Mouse (Mus musculus) intestine, embryonic 16.5 days (tissue): ENCODE results near the gene Nudt17. TPM values are rescaled to one million over a fixed set of nuclear protein-coding genes. Genes with fewer than 3 reads are reported as not detected.
A peak's percentile ranks its signal among the peaks of the same experiment; 100 is the strongest.
"Not testable (repeated sequence)": the region's sequence is repeated elsewhere in the genome, so short reads cannot be mapped to it uniquely, and the experiment has no call there.

Source experiments
- ATAC-seq: fragments of 200-750 bp; cut with Nextera tagmentation; 2 replicates; pipeline ENCODE4 v1.8.0; 2017; ENCODE audit warnings: moderate TSS enrichment, moderate library complexity
- H3K27ac ChIP-seq: fragments of 300-500 bp; sonication (generic); 2 replicates; pipeline ENCODE4 v1.5.1; 2014; ENCODE audit warnings: mild to moderate bottlenecking, low read length
- H3K27me3 ChIP-seq: fragments of 300-500 bp; sonication (generic); replicated peaks from 2 replicates; pipeline ENCODE4 v1.6.1; 2014; ENCODE audit warnings: low read length, control low read depth, mixed read lengths; ENCODE audit not compliant: control insufficient read depth, insufficient read depth
- H3K36me3 ChIP-seq: fragments of 300-500 bp; sonication (generic); 2 replicates; pipeline ENCODE4 v1.6.1; 2014; ENCODE audit warnings: low read length, control low read depth; ENCODE audit not compliant: control insufficient read depth, insufficient read depth
- H3K4me1 ChIP-seq: fragments of 300-500 bp; sonication (generic); 2 replicates; pipeline ENCODE4 v1.6.1; 2014; ENCODE audit warnings: low read length, control low read depth, mixed read lengths; ENCODE audit not compliant: control insufficient read depth, insufficient read depth
- H3K4me2 ChIP-seq: fragments of 300-500 bp; sonication (generic); 2 replicates; pipeline ENCODE4 v1.6.1; 2014; ENCODE audit warnings: low read depth, low read length, control low read depth
- H3K4me3 ChIP-seq: fragments of 300-500 bp; sonication (generic); 2 replicates; pipeline ENCODE4 v1.5.1; 2014; ENCODE audit warnings: mild to moderate bottlenecking, low read length
- H3K9ac ChIP-seq: fragments of 300-500 bp; sonication (generic); 2 replicates; pipeline ENCODE4 v1.6.1; 2014; ENCODE audit warnings: low read depth, low read length
- H3K9me3 ChIP-seq: fragments of 300-500 bp; sonication (generic); 2 replicates; pipeline ENCODE4 v1.6.1; 2016; ENCODE audit warnings: low read length, control low read depth; ENCODE audit not compliant: control insufficient read depth
- whole genome bisulfite sequencing: fragments of 180-500 bp; shearing (Covaris S2); extraction: QIAGEN DNeasy Blood & Tissue Kit; methylation state at CpG from one replicate; pipeline ENCODE4 v1.1.7; 2014; 5-methylcytosine and 5-hydroxymethylcytosine counted together
- polyA plus RNA-seq: library from polyadenylated mRNA; unstranded; fragments of >200 nt; fragmentation: Nextera tagmentation; extraction: Ambion mirVana; gene quantifications from 2 replicates; pipeline ENCODE4 v1.2.1, GENCODE M21; 2015

Nudt17 gene
- polyA plus RNA-seq, 1 experiment from 2014 or later = 6.2 TPM

DNA sequence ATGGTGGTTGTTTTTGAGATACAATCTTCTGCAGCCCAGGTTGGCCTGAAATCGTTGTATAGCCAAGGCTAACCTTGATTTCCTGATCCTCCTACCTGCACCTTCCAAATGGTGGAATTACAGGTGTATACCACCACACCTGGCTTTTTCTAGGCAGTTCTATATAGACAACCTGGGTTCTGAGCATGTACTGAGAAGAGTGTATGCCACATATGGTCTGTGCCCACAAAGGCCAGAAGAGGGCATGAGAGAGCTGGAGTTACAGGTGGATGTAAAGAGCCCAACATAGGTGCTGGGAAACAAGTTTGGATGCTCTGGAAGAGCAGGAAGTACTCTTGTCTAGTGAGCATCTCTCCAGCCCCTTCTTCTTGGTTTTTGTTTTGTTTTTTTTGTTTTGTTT lies 41.0 kb downstream of the Nudt17 start:
- Histone ChIP-seq H3K36me3 (no peaks in the 10 kb centered on the region), H3K27me3 (peaks cover 5% of the 10 kb centered on the region; the same call in 1 of the 2 replicates), H3K4me3 (no peak overlapping the region), H3K4me1 (peaks cover 8% of the 10 kb centered on the region), H3K27ac (no peak overlapping the region), H3K4me2 (no peak overlapping the region), H3K9me3 (no peaks in the 10 kb centered on the region), H3K9ac (no peak overlapping the region)
- whole genome bisulfite sequencing = 25% methylated on average over 1 of the region's 1 CpGs
- no peak for ATAC-seq

DNA sequence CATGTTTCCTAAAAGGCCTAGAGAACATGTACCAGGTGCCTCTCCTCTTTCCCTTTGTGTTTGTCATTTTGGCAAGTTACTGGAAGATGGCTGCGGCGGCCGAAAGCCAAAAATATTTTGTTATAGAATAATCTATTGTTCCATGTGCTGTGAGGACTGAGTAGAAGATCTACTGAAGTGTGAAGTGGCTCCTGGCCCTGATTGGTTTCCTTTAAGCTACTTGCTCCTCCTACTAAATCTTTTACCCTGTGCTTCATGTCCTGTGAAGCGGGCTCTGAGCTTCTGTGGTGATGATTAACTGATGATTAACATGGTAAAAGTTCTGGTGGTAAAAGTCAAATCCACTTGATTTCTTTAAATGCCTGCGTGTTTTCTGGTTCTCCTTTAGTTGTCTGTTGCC lies 41.4 kb downstream of the Nudt17 start:
- WGBS = 89% methylated on average over 5 of the region's 5 CpGs
- no peaks in the 10 kb centered on the region for H3K9me3 ChIP-seq
- peaks cover 8% of the 10 kb centered on the region for H3K4me1 ChIP-seq
- no peak overlapping the region for H3K27ac ChIP-seq
- H3K9ac ChIP-seq = no peak overlapping the region
- H3K27me3 ChIP-seq = peaks cover 5% of the 10 kb centered on the region; the same call in 1 of the 2 replicates
- H3K4me2 ChIP-seq = no peak overlapping the region
- no peak for ATAC-seq
- no peak overlapping the region for H3K4me3 ChIP-seq
- H3K36me3 ChIP-seq = no peaks in the 10 kb centered on the region

DNA sequence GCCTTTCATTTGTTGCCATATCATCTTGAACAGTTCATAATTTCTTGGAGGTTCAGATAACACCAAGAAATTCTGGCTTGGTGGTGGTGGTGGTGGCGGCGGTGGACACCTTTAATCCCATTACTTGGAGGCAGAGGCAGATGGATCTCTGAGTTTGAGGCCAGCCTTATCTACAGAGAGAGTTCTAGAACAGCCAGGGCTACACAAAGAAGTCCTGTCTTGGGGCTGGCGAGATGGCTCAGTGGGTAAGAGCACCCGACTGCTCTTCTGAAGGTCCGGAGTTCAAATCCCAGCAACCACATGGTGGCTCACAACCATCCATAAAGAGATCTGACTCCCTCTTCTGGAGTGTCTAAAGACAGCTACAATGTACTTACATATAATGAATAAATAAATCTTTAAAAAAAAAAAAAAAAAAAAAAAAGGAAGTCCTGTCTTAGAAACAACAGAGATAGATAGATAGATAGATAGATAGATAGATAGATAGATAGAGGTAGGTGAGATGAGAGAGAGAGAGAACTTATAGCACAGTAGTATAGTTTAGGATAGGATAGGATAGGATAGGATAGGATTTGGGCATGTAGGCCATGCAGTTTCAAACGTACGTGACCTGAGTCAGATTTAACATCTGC lies 42.5 kb downstream of the Nudt17 start:
- H3K27me3 ChIP-seq, ATAC-seq, H3K4me2 ChIP-seq, H3K9me3 ChIP-seq, H3K4me1 ChIP-seq, H3K9ac ChIP-seq, H3K36me3 ChIP-seq, H3K4me3 ChIP-seq, H3K27ac ChIP-seq: not testable (repeated sequence)
- 91% methylated on average over 7 of the region's 7 CpGs for WGBS

DNA sequence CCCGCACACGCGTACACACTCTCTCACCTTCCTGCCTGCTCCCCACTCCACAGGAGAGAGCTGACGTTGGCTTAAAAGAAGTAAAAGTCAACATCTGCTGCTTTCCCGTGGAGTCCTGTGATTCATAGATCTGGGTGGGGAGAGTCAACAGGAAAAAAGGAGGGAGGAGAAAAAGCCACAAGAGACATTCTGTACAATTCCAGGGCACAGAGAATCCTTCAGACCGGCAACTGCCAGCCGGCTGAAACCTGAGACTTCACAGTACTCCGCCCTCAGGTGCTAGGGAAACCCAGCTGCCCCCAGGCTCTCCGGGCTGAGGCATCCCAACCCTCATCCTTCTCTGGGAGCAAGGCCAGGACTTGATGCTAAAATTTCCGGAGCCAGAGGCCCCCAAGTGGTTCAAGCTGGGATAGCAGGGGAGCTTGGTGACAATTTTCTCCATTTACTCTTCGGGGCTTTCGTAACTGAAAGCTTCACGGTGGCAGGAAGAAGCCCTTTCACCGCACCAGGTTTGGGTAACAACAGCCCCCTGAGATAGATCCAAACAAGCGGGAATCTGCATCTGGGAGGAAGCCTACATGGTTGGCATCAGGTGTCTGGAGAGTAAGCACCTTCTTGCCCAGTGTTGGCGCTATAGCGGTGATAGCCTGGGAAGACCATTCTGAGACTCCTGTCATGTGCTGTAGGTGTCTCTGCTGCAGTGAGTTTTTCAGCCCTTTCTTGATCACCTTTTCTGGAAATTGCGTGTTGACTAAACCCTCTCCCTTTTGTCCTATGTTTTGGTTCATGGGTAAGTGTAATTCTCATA lies 44.7 kb downstream of the Nudt17 start:
- H3K36me3 ChIP-seq = no peaks in the 10 kb centered on the region
- H3K9me3 ChIP-seq = no peaks in the 10 kb centered on the region
- H3K27ac ChIP-seq = no peak overlapping the region
- H3K4me2 ChIP-seq = peak overlapping the region; percentile 41
- no peaks in the 10 kb centered on the region for H3K4me1 ChIP-seq
- 7% methylated on average over 15 of the region's 18 CpGs for WGBS
- H3K4me3 ChIP-seq = peak overlapping the region; percentile 14
- H3K9ac ChIP-seq = peak overlapping the region; percentile 47
- H3K27me3 ChIP-seq = no peaks in the 10 kb centered on the region
- ATAC-seq = peak; percentile 87

DNA sequence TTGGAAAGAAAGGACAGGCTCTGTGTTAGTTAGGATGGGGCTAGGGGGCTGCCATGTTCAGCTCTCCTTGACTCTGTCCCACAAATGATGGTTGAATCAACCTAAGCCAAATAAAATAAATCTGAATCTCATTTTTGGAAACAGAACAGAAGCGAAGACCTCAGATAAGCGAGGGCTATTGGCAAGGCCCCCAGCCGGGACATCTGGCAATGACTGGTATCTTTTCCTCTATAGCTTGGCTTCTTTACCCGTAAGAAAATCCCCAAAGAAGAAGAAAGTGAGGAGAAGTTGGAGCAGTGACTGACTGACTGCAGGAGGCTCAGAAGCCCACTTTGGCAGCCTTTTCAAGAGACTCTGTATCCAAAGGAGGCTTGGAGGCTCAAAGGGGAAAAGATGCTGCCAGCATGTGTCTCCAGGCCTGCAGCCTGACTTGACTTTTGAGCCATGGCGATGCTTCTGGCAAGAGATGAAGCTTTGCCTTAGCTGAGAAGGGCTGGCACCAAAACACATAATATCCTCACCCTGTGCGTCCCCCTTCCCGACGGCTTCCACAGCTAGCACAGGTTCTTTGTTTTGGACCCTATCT lies 45.5 kb downstream of the Nudt17 start:
- no peak for ATAC-seq
- Histone ChIP-seq H3K9me3 (no peaks in the 10 kb centered on the region), H3K27ac (no peak overlapping the region), H3K4me1 (no peaks in the 10 kb centered on the region), H3K9ac (no peak overlapping the region), H3K4me3 (no peak overlapping the region), H3K27me3 (no peaks in the 10 kb centered on the region), H3K4me2 (no peak overlapping the region; the same call in 1 of the 2 replicates), H3K36me3 (no peaks in the 10 kb centered on the region)
- 51% methylated on average over 8 of the region's 8 CpGs for WGBS

DNA sequence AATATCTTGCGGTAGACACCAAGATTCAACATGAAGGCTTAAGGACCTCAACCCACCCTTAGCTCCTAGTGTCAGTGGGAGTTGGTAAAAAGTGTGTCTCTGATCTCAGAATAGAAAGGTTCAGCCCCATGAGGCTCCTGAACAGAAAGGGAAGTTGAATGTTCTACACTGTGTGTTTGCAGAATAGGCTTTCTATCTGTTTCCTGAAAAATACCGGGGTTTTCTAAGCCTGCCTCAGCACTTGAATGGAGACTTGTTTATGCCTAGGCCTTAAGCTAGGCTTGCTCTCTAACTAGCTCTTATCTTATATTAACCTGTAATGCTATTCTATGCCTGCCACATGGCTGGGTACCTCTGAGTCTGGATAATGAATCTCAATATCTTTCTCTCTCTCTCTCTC lies 47.5 kb downstream of the Nudt17 start:
- Histone ChIP-seq H3K9ac (no peak overlapping the region), H3K4me1 (no peaks in the 10 kb centered on the region), H3K27me3 (no peaks in the 10 kb centered on the region), H3K27ac (no peak overlapping the region), H3K9me3 (no peaks in the 10 kb centered on the region), H3K4me2 (no peak overlapping the region), H3K36me3 (no peaks in the 10 kb centered on the region), H3K4me3 (no peak overlapping the region)
- ATAC-seq = no peak
- WGBS = 84% methylated on average over 2 of the region's 2 CpGs

Other genes starting within 250 kb of the Nudt17 start
- gene Hfe2, start 183.4 kb downstream of the Nudt17 start, polyA plus RNA-seq = 0.15 and 0.37 TPM in 2 replicates
- gene Txnip, start 150.6 kb downstream of the Nudt17 start, polyA plus RNA-seq = 146 and 152 TPM in 2 replicates
- gene Gm16253, start 131.6 kb downstream of the Nudt17 start, polyA plus RNA-seq = 0.45 and 0.97 TPM in 2 replicates
- gene Polr3gl, start 114.4 kb downstream of the Nudt17 start, polyA plus RNA-seq = 23.1 and 24.4 TPM in 2 replicates
- 2.0 and 2.1 TPM in 2 replicates for gene Ankrd34a, start 111.9 kb downstream of the Nudt17 start, polyA plus RNA-seq
- 4.8 TPM in 2 replicates for gene Lix1l, start 107.4 kb downstream of the Nudt17 start, polyA plus RNA-seq
- gene Rbm8a, start 78.6 kb downstream of the Nudt17 start, polyA plus RNA-seq = 100 and 103 TPM in 2 replicates
- 43.7 and 44.4 TPM in 2 replicates for gene Pex11b, start 73.2 kb downstream of the Nudt17 start, polyA plus RNA-seq
- 0.11 TPM in 1 of 2 replicates, not detected in the other for gene Gm42957, start 73.1 kb downstream of the Nudt17 start, polyA plus RNA-seq
- gene Itga10, start 63.0 kb downstream of the Nudt17 start, polyA plus RNA-seq = 0.48 and 0.49 TPM in 2 replicates
- 0.28 and 0.39 TPM in 2 replicates for gene Ankrd35, start 38.4 kb downstream of the Nudt17 start, polyA plus RNA-seq
- 35.7 and 36.6 TPM in 2 replicates for gene Pias3, start 12.2 kb downstream of the Nudt17 start, polyA plus RNA-seq
- gene Polr3c, start 19.1 kb upstream of the Nudt17 start, polyA plus RNA-seq = 37.7 and 41.0 TPM in 2 replicates
- gene Rnf115, start 19.1 kb upstream of the Nudt17 start, polyA plus RNA-seq = 43.6 and 47.3 TPM in 2 replicates
- gene Pdzk1, start 120.7 kb upstream of the Nudt17 start, polyA plus RNA-seq = 45.2 and 67.0 TPM in 2 replicates
- gene Cd160, start 120.8 kb upstream of the Nudt17 start, polyA plus RNA-seq = 1.4 and 1.6 TPM in 2 replicates
- gene Gja5, start 196.1 kb upstream of the Nudt17 start, polyA plus RNA-seq = 12.5 and 13.6 TPM in 2 replicates
- gene Gpr89, start 196.8 kb upstream of the Nudt17 start, polyA plus RNA-seq = 93.4 and 103 TPM in 2 replicates
- gene Gja8, start 217.5 kb upstream of the Nudt17 start, polyA plus RNA-seq = 0.04 TPM in 1 of 2 replicates, not detected in the other